Mouse (Mus musculus): ENCODE measurements around the gene Cxcl2.
A peak's percentile ranks its signal among the peaks of the same experiment; 100 is the strongest.

Cxcl2 gene

GRCm38 (mm10) chr5:90903339-90904020, at the start of gene Cxcl2:
Cxcl2 (plus strand) TSS chr5:90903871.
- DNase-seq (ENCODE audit: low spot score): no peak

- DNase-seq (ENCODE audit: low spot score): peak; percentile 59
These were observed 48.1 kb upstream of the Cxcl2 start for GRCm38 (mm10) chr5:90855308-90856230.

- peak; percentile 40 for DNase-seq (ENCODE audit: low spot score)
These were observed 46.2 kb upstream of the Cxcl2 start for GRCm38 (mm10) chr5:90857463-90857862.

GRCm38 (mm10) chr5:90858429-90858828, 45.2 kb upstream of the Cxcl2 start:
- no peak for DNase-seq (ENCODE audit: low spot score)

- DNase-seq (ENCODE audit: low spot score): peak; percentile 80
These were observed 44.6 kb upstream of the Cxcl2 start for GRCm38 (mm10) chr5:90859031-90859430.

GRCm38 (mm10) chr5:90861876-90862375, 41.7 kb upstream of the Cxcl2 start:
- no peak for DNase-seq (ENCODE audit: low spot score)

- peak; percentile 82 for DNase-seq (ENCODE audit: low spot score)
These were observed 36.9 kb upstream of the Cxcl2 start for GRCm38 (mm10) chr5:90866770-90867169.

- no peak for DNase-seq (ENCODE audit: low spot score)
These were observed 31.3 kb upstream of the Cxcl2 start for GRCm38 (mm10) chr5:90872377-90872776.

- DNase-seq (ENCODE audit: low spot score): peak; percentile 79
These were observed 27.6 kb upstream of the Cxcl2 start for GRCm38 (mm10) chr5:90876045-90876444.

- no peak for DNase-seq (ENCODE audit: low spot score)
These were observed 27.0 kb upstream of the Cxcl2 start for GRCm38 (mm10) chr5:90876471-90877172.

GRCm38 (mm10) chr5:90877173-90877512, 26.5 kb upstream of the Cxcl2 start:
- no peak for DNase-seq (ENCODE audit: low spot score)

- DNase-seq (ENCODE audit: low spot score): no peak
These were observed 24.2 kb upstream of the Cxcl2 start for GRCm38 (mm10) chr5:90879307-90880014.

GRCm38 (mm10) chr5:90880335-90880850, 23.3 kb upstream of the Cxcl2 start:
- no peak for DNase-seq (ENCODE audit: low spot score)

GRCm38 (mm10) chr5:90881021-90881420, 22.6 kb upstream of the Cxcl2 start:
- peak; percentile 86 for DNase-seq (ENCODE audit: low spot score)

GRCm38 (mm10) chr5:90881682-90882081, 22.0 kb upstream of the Cxcl2 start:
- peak; percentile 82 for DNase-seq (ENCODE audit: low spot score)

- DNase-seq (ENCODE audit: low spot score): peak; percentile 48
These were observed 21.5 kb upstream of the Cxcl2 start for GRCm38 (mm10) chr5:90882146-90882545.

GRCm38 (mm10) chr5:90884628-90885242, 18.9 kb upstream of the Cxcl2 start:
- peak; percentile 84 for DNase-seq (ENCODE audit: low spot score)

- DNase-seq (ENCODE audit: low spot score): no peak
These were observed 15.0 kb upstream of the Cxcl2 start for GRCm38 (mm10) chr5:90888661-90889060.

- peak; percentile 88 for DNase-seq (ENCODE audit: low spot score)
These were observed 12.9 kb upstream of the Cxcl2 start, which contains the start of gene Cxcl1 for GRCm38 (mm10) chr5:90890519-90891463. Cxcl1 (plus strand) TSS chr5:90891241.

GRCm38 (mm10) chr5:90891464-90891813, 12.2 kb upstream of the Cxcl2 start:
- DNase-seq (ENCODE audit: low spot score): no peak
